Mouse (Mus musculus) E14TG2a.4 (cell line): ENCODE data around the gene Dazl.

Experiments used
- CTCF ChIP-seq: conservative IDR thresholded peaks from 2 replicates; pipeline ENCODE4 v1.5.1; 2014; ENCODE audit warnings: low read length
- NANOG ChIP-seq: IDR thresholded peaks from 2 replicates; pipeline ENCODE4 v1.6.1; 2014; ENCODE audit warnings: borderline replicate concordance, low read length, mixed read lengths
- POU5F1 ChIP-seq: IDR thresholded peaks from 2 replicates; pipeline ENCODE4 v1.6.1; 2014; ENCODE audit warnings: low read length, borderline replicate concordance

GRCm38 (mm10) chr17:50324658-50325057 is 31.2 kb upstream of the Dazl start:
- TF ChIP-seq CTCF (no peak), POU5F1 (no peak), NANOG (no peak)
